Mouse (Mus musculus) right cerebral cortex, adult 2 months (tissue): ENCODE measurements around the gene Mrpl48.

Experiments used
- DNase-seq, 2 experiments: peaks; one replicate each; pipeline ENCODE4 v3.0.0; 2021 to 2022; ENCODE audit warnings: low spot score in 2 of 2

Mrpl48 gene

GRCm38 (mm10) chr7:100496791-100497190 lies 111.3 kb downstream of the Mrpl48 start:
- no peak for DNase-seq

GRCm38 (mm10) chr7:100496371-100496770 lies 111.7 kb downstream of the Mrpl48 start:
- DNase-seq: no peak
